Mouse (Mus musculus): Measurements from ENCODE around the gene Zfp574.

- TF ChIP-seq MAFK (IDR thresholded peaks at IDR 0.05; ENCODE audit: insufficient read depth, low read depth, low read length) = no peak
- TF ChIP-seq CHD2 (IDR thresholded peaks at IDR 0.05; ENCODE audit: low read depth, low read length) = no peak
These were observed 60.1 kb downstream of the Zfp574 start for GRCm38 (mm10) chr7:25132318-25132960.
